ENCODE assay signal across 17 mouse cellular contexts in genomic region chrX:140831706-140832105, GRCm38 (mm10). TPM values are rescaled to one million over a fixed set of nuclear protein-coding genes. Genes with fewer than 3 reads are reported as not detected.
"Had no signal": no experiment of that assay in that cellular context is flagged by ENCODE, and none has a peak within 500 bp of the region (broad histone marks: within the 10 kb centered on the region; RNA-seq: fewer than 3 reads in every experiment).

No protein-coding gene starts in this region.

- H3K27me3 ChIP-seq: limb, embryonic 15.5 days; liver, embryonic 13.5 days had no signal

- H3K27ac ChIP-seq: limb, embryonic 15.5 days; liver, embryonic 13.5 days; macrophage; neural tube, embryonic 13.5 days; stomach, postnatal 0 days had no signal

- DNase-seq: kidney, adult 8-10 months; kidney, postnatal 25 days; liver, embryonic 13.5 days; liver, postnatal 0 days had no signal

- H3K9ac ChIP-seq: limb, embryonic 15.5 days; liver, embryonic 13.5 days; liver, postnatal 0 days; neural tube, embryonic 13.5 days had no signal

- H3K4me2 ChIP-seq: limb, embryonic 15.5 days; liver, embryonic 13.5 days; midbrain, embryonic 11.5 days; neural tube, embryonic 13.5 days had no signal

- H3K9me3 ChIP-seq: limb, embryonic 15.5 days; liver, embryonic 13.5 days; neural tube, embryonic 13.5 days had no signal

- H3K4me3 ChIP-seq: limb, embryonic 15.5 days; liver, embryonic 13.5 days; megakaryocyte, embryonic 14.5 days; neural tube, embryonic 13.5 days had no signal

- H3K36me3 ChIP-seq: limb, embryonic 15.5 days; liver, embryonic 13.5 days; neural tube, embryonic 13.5 days had no signal

- H3K4me1 ChIP-seq: limb, embryonic 15.5 days; liver, embryonic 13.5 days; megakaryocyte, embryonic 14.5 days; neural tube, embryonic 13.5 days had no signal

RNA-seq across cellular contexts. Expression of gene Tex13b, which starts 18.5 kb away (rescaled TPM):
- total RNA-seq: layer of hippocampus, adult 18-20 months; layer of hippocampus, postnatal 10 days; left cerebral cortex, adult 18-20 months; left cerebral cortex, postnatal 10 days had no signal
- polyA plus RNA-seq: intestine, postnatal 0 days; limb, embryonic 11.5 days; limb, embryonic 15.5 days; liver, embryonic 13.5 days; liver, postnatal 0 days; macrophage; midbrain, embryonic 11.5 days; midbrain, embryonic 16.5 days; neural tube, embryonic 13.5 days; stomach, postnatal 0 days had no signal
